Mouse (Mus musculus): ENCODE results near the gene Slc17a6. TPM values are rescaled to one million over a fixed set of nuclear protein-coding genes. Genes with fewer than 3 reads are reported as not detected.

The Slc17a6 gene
- polyA plus RNA-seq (2017; shearing (Covaris generic)): under 1 TPM in 1 of 2 experiments, not detected in 1; 0.17 TPM

DNA sequence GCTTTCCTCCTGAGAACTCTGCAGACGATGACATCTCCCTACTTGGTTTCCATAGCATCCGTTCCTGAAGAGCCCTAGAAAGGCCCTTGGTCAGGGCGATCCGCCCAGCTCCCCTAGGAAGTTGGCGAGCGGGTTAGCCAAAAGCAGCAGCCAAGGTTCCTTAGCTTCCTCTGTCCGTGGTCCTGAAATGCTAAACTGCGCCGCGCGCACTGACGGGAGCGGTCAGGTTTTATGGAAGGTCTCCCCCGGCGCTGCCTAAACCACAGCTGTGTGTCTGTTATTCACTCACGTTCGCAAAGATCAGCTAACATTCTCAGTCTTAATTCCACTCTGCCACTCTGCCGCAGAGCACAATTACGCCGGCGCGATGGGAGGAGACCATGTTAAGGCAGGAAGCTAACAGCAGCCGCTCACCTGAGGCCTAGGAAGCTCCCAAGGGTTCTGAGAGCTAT, at the start of gene Slc17a6:
TSS of gene Slc17a6 (plus strand) at position 313 of the 452 bp plus-strand sequence.

Other genes with a start within 250 kb of the Slc17a6 start
- gene Ano5, start 111.0 kb upstream of the Slc17a6 start, polyA plus RNA-seq (2017; shearing (Covaris generic)): under 1 TPM in 1 of 2 experiments, not detected in 1; 0.07 TPM
- gene Gas2, start 240.0 kb downstream of the Slc17a6 start, polyA plus RNA-seq (2017; shearing (Covaris generic)): 1 to 10 TPM; 2.8 to 6.3 TPM
- 10 to 100 TPM; 10.1 to 13.4 TPM for gene Fancf, start 240.3 kb downstream of the Slc17a6 start, polyA plus RNA-seq (2017; shearing (Covaris generic))